Mouse (Mus musculus) CD8-positive naive resting alpha-beta T cell, adult 2 months (primary cell): ENCODE measurements around the gene Lfng.
A peak's percentile ranks its signal among the peaks of the same experiment; 100 is the strongest.

ENCODE experiments used
- DNase-seq, 2 experiments: peaks; one replicate each; pipeline ENCODE4 v3.0.0; 2022; ENCODE audit warnings: low read depth in 2 of 2, low spot score in 2 of 2

Lfng gene

DNA sequence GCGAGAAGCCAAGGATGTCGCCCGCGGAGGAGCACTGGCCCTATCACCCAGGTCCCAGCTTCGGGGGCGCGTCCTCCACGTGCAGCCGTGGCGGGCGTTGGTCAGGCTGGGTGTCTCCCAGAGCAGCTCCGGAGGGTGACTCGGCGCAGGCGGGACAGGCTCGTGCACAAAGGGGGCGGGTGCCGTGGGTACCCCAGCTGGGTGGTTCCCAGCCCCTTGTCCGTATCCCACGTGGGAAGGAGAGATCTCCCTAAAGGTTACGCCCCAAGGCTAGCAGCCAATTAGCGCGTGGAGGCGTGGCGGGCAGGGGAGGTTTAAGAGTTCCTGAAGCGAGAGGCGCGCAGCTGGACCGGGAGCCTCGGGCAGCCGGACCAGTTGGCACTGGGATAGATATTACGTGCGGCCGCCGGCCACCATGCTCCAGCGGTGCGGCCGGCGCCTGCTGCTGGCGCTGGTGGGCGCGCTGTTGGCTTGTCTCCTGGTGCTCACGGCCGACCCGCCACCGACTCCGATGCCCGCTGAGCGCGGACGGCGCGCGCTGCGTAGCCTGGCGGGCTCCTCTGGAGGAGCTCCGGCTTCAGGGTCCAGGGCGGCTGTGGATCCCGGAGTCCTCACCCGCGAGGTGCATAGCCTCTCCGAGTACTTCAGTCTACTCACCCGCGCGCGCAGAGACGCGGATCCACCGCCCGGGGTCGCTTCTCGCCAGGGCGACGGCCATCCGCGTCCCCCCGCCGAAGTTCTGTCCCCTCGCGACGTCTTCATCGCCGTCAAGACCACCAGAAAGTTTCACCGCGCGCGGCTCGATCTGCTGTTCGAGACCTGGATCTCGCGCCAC, at the start of gene Lfng:
TSS of gene Lfng (plus strand) at position 320 of the 835 bp plus-strand sequence.
- DNase-seq, result peak; percentile 74 to 78

DNA sequence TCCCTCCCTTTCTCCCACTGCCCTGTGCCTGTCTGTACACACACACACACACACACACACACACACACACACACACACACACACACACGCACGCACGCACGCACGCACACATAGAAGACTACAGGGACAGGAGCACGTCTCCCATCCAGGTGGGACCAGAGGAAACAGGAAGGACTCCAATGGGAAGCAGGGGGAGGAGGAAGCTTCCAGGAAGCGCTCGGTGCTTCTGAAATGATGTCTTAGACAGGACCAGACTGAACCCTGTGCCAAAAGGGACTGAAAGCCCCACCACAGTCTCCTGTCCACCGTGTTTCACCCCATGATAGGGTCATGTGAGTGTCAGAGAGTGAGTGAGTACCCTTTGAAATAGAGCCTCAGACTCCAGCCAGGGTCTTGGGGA, 44.5 kb upstream of the Lfng start:
- no peak for DNase-seq

DNA sequence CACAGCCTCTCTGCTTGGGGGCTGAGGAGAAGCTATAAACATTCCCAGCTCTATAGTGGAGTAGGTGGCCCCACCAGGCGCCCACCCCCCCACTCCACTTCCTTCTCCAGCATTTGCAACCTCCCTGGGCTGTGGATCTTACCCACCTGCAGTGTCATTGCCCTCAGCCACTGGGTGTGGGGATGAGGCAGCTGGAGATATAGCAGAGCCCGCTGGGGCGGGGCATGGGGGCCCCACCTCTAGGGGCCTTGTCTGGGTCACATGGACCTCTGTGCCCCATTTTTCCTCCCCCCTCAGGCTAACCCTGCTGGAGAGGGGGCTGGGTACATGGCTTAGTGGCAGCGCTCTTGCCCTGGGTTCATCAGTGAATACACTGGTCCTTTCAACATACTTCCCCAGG, 42.2 kb upstream of the Lfng start, which contains the start of gene Grifin:
TSS of gene Grifin (minus strand) at position 176 of the 400 bp plus-strand sequence.
- no peak for DNase-seq

DNA sequence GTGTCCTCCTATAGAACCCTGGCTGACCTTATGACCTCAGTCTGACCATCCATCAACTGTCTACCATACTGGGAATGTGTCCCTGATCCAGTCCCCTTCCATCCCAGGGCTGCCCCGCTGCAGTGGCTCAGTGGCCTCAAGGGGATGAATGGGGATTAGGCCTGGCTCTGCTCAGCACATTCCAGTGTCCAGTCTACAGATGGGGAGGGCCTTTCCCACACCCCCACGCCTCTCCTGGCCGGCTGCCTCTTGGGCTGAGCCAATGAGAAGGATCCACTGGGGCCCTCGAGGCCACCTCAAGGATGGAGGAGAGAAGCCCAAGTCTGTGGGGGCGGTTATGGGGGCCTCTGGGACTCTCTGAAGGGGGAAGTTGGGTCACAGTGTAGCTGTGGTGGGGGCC, 41.7 kb upstream of the Lfng start:
- DNase-seq, result no peak

DNA sequence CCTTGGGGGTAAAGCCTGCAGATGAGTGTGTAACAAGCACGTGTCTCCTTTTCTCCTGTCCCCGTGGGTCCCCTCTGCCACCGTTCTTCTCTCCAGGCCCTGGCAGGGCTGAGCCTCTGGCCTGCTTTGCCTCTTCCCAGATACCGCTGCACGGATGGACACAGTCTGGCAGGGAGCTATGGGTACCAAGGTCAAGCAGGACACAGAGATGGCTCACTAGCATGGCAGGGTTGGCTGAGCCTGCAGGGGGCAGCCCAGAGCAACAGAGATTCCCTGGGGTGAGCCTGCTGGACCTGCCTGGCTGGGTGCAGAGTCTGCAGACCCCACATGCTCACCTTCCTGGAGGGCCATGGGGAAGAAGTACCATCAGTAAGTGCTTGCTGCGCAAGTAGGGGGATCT, 41.3 kb upstream of the Lfng start:
- DNase-seq, result peak; percentile 44 to 56

DNA sequence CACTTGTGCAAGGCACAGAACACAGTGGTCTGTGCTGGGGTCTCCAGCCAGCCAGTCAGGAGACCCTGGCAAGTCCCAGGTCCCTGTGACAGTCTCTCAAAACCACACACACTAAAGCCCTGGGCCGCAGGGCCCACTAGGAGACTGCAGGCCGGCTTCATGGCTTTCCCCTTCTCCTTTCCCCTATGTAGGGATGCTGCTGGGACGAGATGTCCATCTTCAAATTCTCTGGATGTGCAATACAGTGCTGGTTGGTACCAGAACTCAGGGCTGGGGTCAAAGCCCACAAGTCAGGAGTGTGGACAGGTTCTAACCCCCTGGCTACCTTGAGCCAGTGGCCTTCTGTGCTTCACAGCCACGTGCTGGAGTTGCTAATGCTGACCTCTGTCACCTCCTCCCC, 40.8 kb upstream of the Lfng start:
- DNase-seq, result no peak

DNA sequence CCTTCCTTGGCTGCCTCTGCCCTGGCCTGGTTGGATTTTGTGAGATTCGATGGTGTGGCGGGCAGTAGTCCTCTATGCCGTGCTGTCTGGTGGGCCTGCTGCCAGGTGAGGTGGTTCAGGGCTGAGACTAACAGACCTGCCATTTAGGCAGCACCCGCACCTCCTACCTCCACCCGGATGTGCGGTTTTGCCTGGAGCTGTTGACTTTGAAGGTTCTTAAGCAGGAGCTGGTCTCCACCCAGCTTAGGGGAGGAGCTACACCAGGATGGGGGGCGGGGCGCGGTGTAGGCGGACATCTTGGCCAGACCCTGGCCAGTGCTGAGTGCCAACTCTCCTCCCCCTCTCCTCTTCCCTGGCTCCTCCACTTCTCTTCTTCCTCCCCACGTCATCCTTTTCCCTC, 39.8 kb upstream of the Lfng start:
- DNase-seq, result peak; percentile 76 to 88

DNA sequence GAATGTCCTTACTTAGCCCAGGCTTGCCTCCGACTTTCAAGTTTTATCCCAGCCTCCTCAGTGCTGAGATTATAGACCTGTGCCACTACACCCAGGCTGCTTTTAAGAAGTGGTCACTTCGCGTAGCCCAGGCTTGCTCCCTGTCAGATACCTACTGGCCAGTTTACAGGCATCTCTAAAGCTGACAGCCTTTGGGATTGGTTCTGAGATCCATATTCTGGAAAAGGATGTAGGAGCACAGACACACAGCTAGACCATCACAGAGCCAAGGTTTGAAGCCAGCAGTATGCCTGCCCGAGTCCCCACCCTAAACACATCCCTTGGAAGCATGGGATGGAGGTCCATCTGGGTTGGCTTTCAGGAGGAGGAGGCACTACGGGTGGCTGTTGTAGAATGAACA, 39.4 kb upstream of the Lfng start:
- DNase-seq, result no peak

DNA sequence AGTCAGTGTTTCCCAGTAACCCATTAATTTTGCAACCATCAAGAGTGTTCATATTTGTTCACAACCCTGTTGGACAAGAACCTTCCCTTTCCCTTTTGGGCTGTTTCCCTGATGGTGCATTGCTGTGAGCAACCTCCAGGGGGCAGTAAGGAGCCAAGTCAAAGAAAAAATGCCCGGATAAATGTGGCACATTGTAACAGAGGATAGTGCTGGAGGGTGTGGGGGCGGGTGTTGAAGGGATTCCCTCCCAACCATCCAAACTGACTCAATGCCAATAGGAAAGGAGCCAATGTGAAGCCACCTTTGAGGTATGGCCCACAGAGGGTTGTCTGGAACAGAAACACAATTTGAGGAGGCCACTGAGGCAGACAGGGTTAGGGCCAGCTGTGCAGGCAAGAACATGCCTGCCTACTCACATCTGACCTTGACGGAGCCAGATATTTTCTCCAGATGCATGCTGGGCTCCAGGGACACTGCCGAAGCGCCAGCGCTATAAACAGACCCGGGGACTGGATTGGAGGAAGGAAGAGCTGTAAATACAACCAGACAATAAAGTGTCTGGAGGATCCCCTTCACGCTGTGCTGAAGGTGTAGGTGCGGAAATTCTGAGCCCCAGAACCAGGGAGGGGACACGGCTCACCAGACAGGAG, 38.7 kb upstream of the Lfng start:
- DNase-seq, result peak; percentile 68 to 76

DNA sequence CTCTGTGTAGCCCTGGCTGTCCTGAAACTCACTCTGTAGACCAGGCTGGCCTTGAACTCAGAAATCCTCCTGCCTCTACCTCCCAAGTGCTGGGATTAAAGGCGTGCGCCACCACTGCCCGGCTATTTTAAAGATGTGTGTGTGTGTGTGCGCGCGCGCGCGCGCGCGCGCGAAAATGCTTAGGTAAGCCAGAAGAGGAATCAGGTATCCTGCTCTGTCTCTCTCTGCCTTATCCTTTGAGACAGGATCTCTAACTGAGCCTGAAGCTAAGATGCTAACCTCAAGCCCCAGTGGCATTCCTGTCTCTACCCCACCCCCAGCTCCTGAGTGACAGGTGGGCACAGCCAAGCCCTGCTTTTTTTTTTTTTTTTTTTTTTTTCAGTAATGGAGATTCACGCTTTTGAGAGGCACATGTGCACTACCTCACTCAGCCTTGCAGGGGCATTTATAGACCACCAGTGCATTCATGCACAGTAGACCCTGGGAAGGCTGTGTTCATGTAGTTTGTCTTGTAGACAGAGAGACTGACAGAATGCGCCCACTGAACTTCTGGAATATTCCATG, 38.0 kb upstream of the Lfng start:
- no peak for DNase-seq

DNA sequence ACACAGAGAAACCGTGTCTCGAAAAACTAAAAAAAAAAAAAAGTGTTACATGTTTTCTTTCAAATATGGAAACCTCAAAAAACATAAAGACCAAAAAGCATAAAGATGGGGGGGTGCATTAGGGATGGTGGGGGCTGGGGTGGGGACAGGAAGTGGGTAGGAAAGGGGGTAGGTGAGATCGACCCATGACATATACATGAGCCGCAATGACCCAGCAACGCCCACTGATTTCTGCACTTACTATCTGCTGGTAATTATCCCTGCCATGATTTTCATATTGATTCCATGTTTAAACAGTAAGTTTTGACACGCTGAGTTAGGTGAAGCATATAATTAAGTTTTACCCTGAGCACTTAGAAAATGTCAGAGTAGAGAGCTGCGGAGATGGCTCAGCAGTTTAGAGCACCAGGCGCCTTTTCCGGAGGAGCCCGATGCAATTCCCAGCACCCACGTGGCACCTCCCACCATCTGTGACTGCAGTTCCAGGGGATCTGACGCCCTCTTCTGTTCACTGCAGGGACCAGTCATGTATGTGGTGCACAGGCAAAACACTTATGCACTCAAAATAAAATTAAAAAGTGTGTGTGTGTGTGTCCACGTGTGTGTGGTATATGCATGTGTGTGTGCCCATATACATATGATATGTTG, 36.8 kb upstream of the Lfng start:
- DNase-seq, result peak in 1 of 2 experiments; percentile 53

DNA sequence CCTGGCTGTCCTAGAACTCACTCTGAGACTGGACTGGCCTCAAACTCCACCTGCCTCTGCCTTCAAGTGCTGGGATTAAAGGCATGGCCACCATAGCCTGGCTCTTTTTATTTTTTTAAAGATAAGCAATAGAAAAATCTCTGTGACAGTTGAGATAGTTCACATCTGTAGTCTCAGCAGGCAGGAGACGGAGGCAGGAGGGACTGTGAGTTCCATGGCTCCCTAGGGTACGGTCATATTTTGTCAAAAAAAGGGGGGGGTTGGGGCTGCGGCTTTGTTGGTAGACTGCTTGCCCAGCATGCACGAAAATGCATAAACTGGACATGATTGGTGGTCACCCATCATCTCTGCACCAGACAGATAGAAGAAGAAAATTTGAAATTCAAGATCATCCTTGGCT, 35.9 kb upstream of the Lfng start:
- no peak for DNase-seq

DNA sequence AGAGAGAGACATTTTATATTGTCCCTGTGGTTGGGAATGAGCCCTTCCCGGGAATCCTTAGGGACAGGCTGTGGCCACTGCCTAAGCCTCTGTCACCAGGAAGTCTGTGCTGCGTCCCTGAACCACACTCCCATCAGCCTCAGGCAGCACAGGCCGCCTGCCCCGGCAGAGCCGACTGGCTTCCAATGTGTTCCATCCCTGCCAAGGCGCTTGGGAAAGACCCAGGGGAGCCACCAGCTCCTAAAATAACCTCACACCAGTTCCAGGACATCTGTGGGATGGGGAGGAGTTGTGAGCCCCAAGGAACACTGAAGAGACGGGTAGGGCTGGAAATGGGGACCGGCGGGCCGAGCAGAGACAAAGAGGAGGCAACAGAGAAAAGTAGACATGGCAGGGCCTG, 35.4 kb upstream of the Lfng start:
- no peak for DNase-seq

DNA sequence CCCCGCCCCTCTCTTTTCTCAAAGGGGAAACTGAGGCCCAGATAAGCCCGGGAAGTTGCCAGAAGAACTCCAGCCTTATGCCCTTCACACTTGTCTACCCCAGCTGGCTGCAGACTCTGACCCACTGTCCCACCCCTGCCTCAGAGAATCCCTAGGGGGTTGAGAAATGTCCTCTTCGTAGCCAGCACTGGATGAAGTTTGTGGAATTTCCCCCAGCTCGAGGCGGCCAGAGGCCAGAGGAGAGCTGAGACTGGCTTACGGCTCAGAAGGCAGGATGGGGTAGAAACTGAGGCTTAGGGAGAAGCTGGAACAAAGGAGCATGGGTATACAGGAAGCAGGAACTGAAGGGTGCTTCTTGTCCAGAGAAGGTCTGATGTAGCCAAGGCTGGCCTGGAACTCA, 34.5 kb upstream of the Lfng start:
- no peak for DNase-seq

DNA sequence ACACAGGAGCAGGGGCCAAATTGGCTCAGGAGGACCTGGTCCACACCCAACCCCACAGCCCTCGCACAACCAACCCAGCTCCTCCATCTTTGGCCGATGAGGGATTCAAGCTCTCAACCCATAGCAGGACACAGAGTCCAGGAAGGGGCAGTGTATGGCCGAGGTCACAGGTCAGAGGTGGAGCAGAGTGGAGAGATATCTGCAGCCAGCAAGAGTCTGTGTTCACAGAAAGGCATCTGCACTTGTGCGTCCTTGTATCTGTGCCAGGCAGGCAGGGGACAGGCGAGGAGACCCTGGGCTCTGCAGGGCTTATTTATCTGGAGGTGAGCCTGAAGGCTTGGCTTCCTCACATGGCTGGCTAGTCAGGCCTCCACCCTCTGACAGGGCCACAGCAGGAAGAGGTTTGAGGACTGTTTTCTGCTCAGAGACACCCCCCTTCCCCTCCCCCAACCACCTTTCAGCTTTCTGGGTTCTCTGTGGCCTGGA, 31.7 kb upstream of the Lfng start:
- DNase-seq, result peak; percentile 35 to 56

DNA sequence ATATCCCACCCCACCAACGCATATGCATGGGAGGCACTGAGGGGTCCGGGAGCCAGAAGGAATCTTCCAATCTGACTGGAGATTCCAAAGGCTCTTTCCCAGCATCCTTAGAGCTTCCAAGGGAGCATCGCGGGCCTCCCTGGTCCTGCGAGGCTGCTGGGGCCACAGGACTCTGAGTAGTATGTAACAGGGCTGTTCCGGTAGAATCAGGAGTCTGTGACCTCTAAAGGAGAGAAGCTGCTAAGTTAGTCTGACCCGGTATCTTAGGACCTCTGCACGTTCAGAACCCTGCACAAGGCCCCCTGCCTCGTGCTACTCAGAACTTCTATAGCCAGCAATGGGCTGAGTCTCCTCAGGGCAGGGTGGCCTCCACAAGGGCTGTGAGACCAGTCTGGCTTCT, 27.9 kb upstream of the Lfng start:
- DNase-seq, result no peak

DNA sequence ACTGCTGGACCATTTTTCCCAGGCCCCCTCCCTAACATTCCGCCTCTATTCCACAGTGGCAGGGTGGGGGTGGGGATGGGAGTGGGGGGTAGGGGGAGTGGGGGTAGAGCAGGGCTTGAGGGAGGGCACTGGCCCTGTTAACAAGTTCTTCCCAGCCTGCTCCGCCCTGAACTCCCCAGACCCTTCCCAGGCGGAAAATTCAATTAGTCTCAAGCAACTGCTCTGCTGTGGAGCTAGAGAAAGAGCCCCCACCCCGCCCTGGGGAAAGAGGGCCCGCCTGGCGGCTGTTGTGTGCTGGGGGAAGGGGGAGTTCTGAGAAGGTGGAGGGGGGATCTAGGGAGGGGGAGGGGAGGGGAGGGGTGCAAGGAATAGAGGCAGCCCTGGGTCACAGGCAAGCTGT, 27.3 kb upstream of the Lfng start:
- DNase-seq, result no peak

DNA sequence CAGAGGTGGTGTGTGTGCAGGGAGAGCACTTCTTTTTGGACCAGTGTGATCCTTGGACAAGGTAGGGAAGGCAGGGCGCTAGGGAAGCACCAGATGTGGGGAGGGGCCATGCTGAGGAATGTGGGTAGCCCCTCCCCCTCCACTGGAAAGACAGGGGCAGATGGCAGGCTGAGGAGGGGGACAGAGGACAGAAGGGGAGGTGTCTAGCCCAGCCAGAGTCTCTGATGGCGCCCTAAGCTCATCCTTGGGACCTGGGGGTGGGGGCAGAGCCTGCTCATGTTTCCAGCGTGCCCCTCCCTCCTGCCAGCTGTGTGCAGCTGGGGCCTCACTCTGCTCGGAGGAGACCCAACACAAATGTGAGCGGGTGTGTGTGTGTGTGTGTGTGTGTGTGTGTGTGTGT, 25.6 kb upstream of the Lfng start:
- no peak for DNase-seq

DNA sequence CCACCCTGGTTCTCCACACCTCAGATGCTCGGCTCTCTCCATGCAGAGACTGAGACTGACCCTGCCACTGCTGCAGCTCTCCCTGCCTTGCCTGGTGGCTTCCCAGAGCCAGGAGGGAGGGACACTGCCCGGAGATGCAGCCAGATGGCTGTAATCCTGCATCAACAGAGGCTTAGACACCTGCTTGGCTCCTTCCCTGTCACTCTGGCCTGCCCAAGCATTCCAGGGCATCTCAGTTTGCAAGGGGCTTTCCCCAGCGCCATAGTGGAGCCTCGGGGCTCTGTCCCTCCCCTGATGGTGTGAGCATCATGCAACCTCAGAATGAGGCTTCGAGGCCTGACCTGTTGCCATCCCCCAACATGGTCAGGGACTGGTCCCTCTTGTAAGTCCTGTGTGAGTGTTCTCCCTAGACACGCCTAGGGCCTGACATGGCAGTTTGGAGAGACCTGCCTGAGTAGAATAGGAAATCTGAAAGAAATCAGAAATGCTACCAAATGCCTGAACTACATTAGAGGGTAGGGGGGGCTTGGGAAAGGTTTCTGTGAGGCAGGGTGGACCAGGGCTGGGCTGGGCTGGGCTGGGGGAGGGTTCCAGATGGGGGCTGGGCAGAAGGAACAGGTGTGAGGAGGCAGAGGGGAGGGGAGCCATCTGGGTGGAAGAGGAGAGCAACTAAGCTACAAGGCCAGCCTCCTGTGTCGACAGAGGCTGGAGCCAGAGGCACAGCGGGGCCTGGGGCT, 24.0 kb upstream of the Lfng start:
- no peak for DNase-seq

DNA sequence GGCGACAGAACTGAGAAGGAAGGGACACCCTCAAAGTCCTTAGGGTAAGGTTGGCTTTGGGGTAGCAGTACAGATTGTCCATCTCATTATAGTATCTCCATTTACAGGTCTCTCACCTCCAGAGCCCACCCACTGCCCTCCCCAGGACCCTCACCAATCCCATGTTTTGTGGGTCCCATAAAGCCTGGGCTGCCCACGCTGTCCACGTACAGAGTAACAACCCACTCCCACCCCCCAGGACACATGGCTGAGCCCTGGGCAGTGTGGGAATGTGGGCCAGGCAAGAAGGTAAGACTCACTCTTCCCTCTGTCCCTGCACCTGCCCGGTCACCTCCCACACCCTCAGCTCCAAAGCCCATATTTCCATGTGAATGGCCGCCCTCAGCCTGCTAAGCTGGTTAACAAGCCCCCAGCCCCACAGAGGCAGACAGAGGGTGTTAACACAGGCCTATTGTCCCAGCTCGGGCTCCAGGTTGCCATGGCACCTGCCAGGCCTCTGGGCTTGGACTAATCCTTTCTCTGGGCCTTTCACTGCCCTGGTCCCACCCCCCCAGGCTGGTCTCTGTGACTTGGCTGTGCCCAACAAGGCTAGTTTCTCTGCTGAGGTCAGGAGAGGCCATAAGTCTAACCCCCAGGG, 23.3 kb upstream of the Lfng start:
- no peak for DNase-seq
